Mouse (Mus musculus) embryonic facial prominence, embryonic 10.5 days (tissue): ENCODE measurements at regions not wholly inside any gene's neighbourhood (a gene's known extent, or its start where the extent isn't known, plus 50 kb on each side); places are given as distances from the start of the nearest gene placed in this dataset.
A peak's percentile ranks its signal among the peaks of the same experiment; 100 is the strongest.

Experiments used
- DNase-seq: peaks from one replicate; pipeline ENCODE4 v3.0.0-alpha.2; 2017; ENCODE audit warnings: low spot score
- H3K27ac ChIP-seq: fragments of 300-500 bp; sonication (generic); replicated peaks from 2 replicates; pipeline ENCODE4 v1.5.1; 2016; ENCODE audit warnings: mild to moderate bottlenecking
- H3K27me3 ChIP-seq: fragments of 300-500 bp; sonication (generic); replicated peaks from 2 replicates; pipeline ENCODE4 v1.6.1; 2016; ENCODE audit warnings: low read depth, mild to moderate bottlenecking; ENCODE audit not compliant: poor library complexity, severe bottlenecking
- H3K36me3 ChIP-seq: fragments of 300-500 bp; sonication (generic); replicated peaks from 2 replicates; pipeline ENCODE4 v1.6.1; 2016; ENCODE audit warnings: mild to moderate bottlenecking, moderate library complexity
- H3K4me1 ChIP-seq: fragments of 300-500 bp; sonication (generic); 2 replicates; pipeline ENCODE4 v1.6.1; 2016
- H3K4me3 ChIP-seq: fragments of 300-500 bp; sonication (generic); 2 replicates; pipeline ENCODE4 v1.5.1; 2016; ENCODE audit warnings: mild to moderate bottlenecking, moderate library complexity
- H3K9me3 ChIP-seq: fragments of 300-500 bp; sonication (generic); 2 replicates; pipeline ENCODE4 v1.6.1; 2016; ENCODE audit warnings: mild to moderate bottlenecking
- WGBS: fragments of 180-500 bp; shearing (Covaris S2); methylation state at CpG from one replicate; pipeline ENCODE4 v1.1.7; 2016; 5-methylcytosine and 5-hydroxymethylcytosine counted together

DNA sequence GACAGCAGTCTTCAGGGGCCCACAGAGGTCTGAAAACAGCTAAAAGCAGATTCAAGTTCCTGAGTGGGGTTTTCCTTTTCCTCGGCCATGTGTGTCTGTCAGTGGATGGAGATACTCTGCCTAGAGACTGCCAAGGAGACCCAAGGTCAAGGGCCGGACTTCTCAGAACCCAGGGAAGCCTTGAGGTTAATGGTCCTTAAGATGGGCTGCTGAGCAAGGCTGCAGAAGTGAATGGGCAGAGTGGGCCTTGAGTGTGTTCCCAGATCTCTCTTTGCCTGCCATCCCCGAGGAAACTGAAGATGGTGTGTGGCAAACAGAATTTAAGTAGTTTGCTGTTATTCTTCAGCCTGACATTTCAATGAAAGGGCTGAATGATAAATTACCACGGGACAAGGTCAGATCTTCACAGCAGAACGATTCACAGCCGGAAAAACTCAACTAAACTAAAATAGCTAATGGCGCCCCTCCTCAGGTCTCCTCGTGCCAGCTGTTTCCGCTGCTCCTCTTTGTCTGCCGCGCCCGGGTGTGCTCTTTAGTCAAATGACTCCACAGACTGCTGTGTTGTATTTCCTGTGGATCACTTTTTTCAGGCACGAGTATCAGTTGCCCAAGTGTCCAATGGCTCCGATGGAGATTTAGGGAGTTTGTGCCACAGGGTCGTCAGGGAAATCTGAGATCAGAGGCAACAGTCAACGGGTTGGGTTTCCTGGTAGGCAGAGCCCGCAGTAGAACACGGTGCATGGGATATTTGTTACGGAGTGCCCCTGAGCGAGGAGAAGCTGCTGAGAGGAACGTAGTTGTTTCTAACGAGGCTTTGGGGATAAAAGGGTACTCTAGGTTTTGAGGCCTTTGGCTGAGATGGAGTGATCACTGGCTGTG lies 93.5 kb upstream of the Tut7 start:
- 82% methylated on average over 22 of the region's 22 CpGs for WGBS
- peak overlapping the region; percentile 30; the same call in 1 of the 2 replicates for H3K27ac ChIP-seq
- H3K9me3 ChIP-seq, result no peaks in the 10 kb centered on the region
- DNase-seq, result no peak
- H3K4me1 ChIP-seq, result peaks cover 11% of the 10 kb centered on the region
- no peaks in the 10 kb centered on the region for H3K27me3 ChIP-seq
- H3K36me3 ChIP-seq, result no peaks in the 10 kb centered on the region
- no peak overlapping the region for H3K4me3 ChIP-seq

DNA sequence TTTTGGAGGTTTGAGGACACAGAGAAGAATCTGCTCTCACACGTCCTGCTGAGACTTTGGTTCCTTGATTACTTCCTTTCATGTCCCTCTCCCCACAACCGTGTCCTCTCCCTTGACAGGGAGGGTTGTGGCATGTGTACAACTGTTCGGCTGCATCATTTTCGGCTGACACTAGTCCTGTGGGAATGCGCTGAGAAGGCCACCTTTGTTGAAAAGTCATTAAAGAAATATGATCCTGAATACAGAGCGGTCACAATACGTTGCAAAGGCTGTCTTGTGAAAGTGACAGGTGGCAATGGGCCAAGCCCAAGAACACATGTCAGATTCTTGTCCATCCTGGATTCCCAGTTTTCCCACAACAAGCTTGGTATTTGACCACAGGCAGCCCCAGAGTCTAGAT lies 92.8 kb upstream of the Tut7 start:
- H3K4me3 ChIP-seq, result no peak overlapping the region
- no peaks in the 10 kb centered on the region for H3K27me3 ChIP-seq
- no peaks in the 10 kb centered on the region for H3K36me3 ChIP-seq
- peaks cover 12% of the 10 kb centered on the region for H3K4me1 ChIP-seq
- 75% methylated on average over 7 of the region's 7 CpGs for WGBS
- no peak overlapping the region for H3K27ac ChIP-seq
- DNase-seq, result no peak
- no peaks in the 10 kb centered on the region for H3K9me3 ChIP-seq

DNA sequence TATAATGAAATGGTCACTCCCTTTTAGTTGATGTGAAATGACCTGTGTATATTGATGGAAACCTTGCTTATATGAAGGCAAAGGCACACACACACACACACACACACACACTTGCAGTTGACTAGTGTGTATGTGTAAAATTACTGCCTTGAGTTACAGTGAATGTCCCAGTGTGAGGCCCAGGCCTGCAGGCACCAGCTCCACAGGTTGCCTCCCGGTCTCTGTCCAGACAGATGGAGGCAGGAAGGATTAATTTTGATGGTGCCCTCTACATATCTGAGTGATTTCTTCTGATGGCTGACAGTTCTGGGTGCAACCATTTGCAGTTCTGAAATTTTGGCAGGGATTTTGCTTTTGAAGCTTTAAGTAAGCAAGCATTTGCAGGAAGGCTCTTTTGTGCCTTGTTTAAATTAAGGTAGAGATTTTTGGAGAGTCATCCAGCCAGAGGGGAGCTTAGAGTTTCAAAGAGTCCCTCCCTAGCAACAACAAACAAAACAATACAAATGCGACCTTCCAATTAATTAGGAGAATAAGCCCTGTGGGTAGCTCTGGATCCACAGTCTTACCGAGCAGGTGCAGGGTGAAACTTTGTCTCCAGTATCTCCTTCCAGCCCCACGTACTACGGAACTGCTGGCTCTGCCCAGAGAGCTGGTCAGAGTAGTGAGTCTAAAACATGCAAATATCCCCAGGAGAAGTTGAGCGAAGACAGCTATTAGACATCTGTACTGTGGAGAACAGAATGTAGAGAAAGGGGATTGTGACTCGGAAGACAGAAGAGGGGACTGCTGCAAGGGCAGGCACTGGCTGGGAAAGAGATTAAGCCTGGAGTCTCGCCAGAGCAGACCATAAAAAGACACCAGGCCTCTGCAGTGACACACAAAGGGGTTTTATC lies 87.5 kb upstream of the Tut7 start:
- Histone ChIP-seq H3K27ac (no peak overlapping the region), H3K9me3 (peaks cover 10% of the 10 kb centered on the region; the same call in 1 of the 2 replicates), H3K27me3 (no peaks in the 10 kb centered on the region), H3K36me3 (no peaks in the 10 kb centered on the region), H3K4me1 (peaks cover 19% of the 10 kb centered on the region), H3K4me3 (no peak overlapping the region)
- WGBS, result 31% methylated on average over 8 of the region's 8 CpGs
- no peak for DNase-seq

DNA sequence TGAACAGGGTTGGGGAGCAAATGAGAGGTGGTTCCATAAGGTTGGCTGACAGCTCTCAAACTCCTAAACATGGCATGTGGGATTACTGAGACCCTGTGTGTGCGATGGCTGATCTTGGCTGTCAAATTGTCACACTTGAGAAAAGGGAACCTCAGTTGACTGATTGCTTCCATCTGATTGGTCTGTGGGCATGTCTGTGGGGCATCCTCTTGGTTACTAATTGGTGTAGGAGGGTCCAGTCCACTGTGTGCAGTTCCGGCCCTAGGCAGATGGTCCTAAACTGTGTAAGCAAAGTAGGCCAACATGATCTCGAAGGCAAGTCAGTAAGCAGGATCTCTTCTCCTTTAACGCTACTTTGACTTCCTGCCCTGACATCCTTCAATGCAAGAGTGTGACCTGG lies 86.5 kb upstream of the Tut7 start:
- Histone ChIP-seq H3K27ac (no peak overlapping the region), H3K4me1 (peaks cover 23% of the 10 kb centered on the region), H3K4me3 (no peak overlapping the region), H3K27me3 (no peaks in the 10 kb centered on the region), H3K36me3 (no peaks in the 10 kb centered on the region), H3K9me3 (peaks cover 10% of the 10 kb centered on the region; the same call in 1 of the 2 replicates)
- 80% methylated on average over 4 of the region's 4 CpGs for WGBS
- no peak for DNase-seq

DNA sequence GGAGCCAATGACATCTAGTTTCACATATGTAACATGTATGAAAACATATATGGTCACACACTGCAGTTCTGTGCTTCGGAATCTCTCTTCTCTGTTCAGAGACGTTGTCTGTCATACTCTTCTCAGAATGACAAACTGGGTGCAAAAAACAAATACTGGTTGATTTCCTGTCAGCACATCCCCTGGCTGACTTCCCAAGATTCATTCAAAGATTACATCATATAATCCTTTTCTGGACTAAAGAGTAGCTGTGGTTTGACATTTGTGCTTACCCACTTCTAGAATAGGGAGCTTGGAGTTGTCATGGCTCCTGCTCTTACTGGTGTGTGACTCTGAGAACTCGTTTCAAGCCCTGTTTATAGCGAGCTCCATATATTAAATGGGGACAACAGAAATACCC lies 85.8 kb upstream of the Tut7 start:
- peaks cover 10% of the 10 kb centered on the region; the same call in 1 of the 2 replicates for H3K9me3 ChIP-seq
- H3K27me3 ChIP-seq, result no peaks in the 10 kb centered on the region
- H3K36me3 ChIP-seq, result no peaks in the 10 kb centered on the region
- peaks cover 23% of the 10 kb centered on the region for H3K4me1 ChIP-seq
- 93% methylated on average over 4 of the region's 4 CpGs for WGBS
- DNase-seq, result no peak
- no peak overlapping the region for H3K27ac ChIP-seq
- no peak overlapping the region for H3K4me3 ChIP-seq

DNA sequence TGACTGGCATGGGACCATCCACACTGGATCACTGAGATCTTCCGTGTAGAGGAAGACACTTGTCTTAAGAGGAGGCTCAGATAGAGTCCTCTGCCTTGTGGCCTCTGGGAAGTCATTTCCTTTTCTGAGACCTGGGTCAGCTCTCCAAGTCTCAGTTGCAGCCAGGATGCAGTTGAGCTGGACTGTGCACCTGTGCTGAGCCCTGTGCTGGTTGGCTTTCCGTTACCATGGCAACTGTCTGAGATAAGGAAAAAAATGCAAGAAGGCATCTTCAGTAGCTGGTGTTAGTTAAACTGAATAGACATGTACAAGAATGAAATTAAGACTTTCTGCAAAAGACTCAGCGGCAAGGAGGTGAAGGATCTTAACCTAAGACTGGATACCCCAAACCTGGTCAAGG lies 82.5 kb upstream of the Tut7 start:
- no peak for DNase-seq
- Histone ChIP-seq H3K36me3 (no peaks in the 10 kb centered on the region), H3K4me3 (no peak overlapping the region), H3K27ac (no peak overlapping the region), H3K27me3 (no peaks in the 10 kb centered on the region), H3K9me3 (peaks cover 10% of the 10 kb centered on the region; the same call in 1 of the 2 replicates), H3K4me1 (peaks cover 18% of the 10 kb centered on the region)
- WGBS, result 89% methylated on average over 3 of the region's 3 CpGs

DNA sequence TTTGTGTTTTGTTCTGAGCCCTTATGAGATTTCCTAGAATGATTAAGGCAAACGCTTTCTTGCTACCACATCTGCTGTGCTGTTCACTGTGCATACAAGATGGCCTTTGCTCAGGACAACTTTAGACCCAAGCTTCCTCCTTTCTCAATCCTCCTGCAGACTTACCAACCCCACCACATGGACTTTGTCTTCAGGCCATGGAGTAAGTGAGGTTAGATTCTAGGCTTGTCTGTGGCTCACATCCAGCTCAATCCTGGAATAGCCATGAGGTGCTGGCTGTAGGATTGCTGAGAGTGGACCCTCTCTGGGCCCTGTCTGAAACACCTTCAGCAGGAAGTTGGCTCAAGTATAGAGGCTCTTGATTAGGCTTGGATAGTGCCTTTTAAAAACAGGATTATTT lies 81.5 kb upstream of the Tut7 start:
- Histone ChIP-seq H3K36me3 (no peaks in the 10 kb centered on the region), H3K9me3 (peaks cover 10% of the 10 kb centered on the region; the same call in 1 of the 2 replicates), H3K27me3 (no peaks in the 10 kb centered on the region), H3K4me3 (no peak overlapping the region), H3K27ac (no peak overlapping the region), H3K4me1 (peaks cover 17% of the 10 kb centered on the region)
- DNase-seq, result no peak
- WGBS, result 89% methylated on average over 1 of the region's 1 CpGs

DNA sequence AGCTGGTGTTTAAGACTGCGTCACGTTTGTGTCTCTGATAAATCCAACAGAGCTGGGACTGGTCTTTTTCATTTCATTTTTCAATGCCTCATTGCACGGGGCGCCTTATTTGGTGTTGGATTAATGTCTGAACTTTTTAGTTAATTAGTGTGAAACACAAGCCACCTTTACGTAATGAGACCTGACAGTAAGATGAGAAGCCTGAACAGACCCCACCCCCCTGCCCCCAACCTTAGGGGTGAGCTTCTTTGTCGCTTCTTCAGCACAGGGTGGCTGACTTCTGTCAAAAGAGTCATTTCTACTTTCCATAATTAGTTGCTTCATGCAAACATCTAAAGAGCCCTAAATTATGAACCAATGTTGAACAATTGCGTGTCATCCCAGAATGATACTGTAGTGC lies 76.6 kb upstream of the Tut7 start:
- no peak for DNase-seq
- WGBS, result 59% methylated on average over 7 of the region's 7 CpGs

DNA sequence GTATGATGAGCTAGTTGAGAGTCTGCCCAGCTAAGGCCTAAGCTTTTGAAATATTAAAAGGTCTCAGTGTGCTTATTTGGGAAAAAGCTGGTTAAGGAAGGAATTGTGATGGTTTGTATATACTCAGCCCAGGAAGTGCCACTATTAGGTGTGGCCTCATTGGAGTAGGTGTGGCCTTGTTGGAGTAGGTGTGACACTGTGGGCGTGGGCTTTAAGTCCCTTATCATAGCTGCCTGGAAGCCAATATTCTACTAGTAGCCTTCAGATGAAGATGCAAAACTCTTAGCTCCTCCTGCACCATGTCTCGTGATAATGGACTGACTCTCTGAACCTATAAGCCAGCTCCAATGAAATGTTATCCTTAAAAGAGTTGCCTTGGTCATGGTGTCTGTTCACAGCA lies 72.8 kb upstream of the Tut7 start:
- Histone ChIP-seq H3K27ac (no peak overlapping the region), H3K36me3 (no peaks in the 10 kb centered on the region), H3K27me3 (peaks cover 12% of the 10 kb centered on the region), H3K9me3 (no peaks in the 10 kb centered on the region), H3K4me3 (no peak overlapping the region), H3K4me1 (peaks cover 38% of the 10 kb centered on the region)
- WGBS, result 97% methylated on average over 2 of the region's 2 CpGs
- DNase-seq, result no peak

More for the DNA sequence above, 76.6 kb upstream of the Tut7 start:
- H3K9me3 ChIP-seq, result no peaks in the 10 kb centered on the region
- no peaks in the 10 kb centered on the region; the same call in 1 of the 2 replicates for H3K27me3 ChIP-seq
- no peaks in the 10 kb centered on the region for H3K36me3 ChIP-seq
- H3K4me1 ChIP-seq, result peaks cover 19% of the 10 kb centered on the region
- H3K27ac ChIP-seq, result no peak overlapping the region
- no peak overlapping the region for H3K4me3 ChIP-seq

DNA sequence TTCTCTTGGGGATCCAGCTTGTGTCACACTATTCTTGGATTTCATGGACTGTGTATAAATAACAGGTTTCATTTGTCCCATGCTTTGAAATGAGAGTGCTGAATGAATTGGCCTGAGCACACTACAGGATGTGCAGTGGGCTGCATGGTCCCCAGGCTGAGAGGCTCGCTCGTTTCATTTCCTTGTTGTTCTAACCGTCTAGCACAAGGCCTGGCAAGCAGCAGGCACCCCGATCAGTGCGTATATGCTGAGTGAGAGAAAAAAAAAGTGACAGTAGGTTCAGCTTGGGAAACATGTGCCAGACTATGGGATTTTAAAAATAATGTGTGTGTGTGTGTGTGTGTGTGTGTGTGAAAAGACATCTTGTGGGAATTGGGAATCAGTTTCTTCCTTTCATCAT lies 71.1 kb upstream of the Tut7 start:
- DNase-seq, result no peak
- Histone ChIP-seq H3K36me3 (no peaks in the 10 kb centered on the region), H3K27ac (no peak overlapping the region), H3K27me3 (peaks cover 12% of the 10 kb centered on the region), H3K4me1 (peaks cover 37% of the 10 kb centered on the region), H3K9me3 (no peaks in the 10 kb centered on the region), H3K4me3 (no peak overlapping the region)
- WGBS, result 57% methylated on average over 5 of the region's 5 CpGs

DNA sequence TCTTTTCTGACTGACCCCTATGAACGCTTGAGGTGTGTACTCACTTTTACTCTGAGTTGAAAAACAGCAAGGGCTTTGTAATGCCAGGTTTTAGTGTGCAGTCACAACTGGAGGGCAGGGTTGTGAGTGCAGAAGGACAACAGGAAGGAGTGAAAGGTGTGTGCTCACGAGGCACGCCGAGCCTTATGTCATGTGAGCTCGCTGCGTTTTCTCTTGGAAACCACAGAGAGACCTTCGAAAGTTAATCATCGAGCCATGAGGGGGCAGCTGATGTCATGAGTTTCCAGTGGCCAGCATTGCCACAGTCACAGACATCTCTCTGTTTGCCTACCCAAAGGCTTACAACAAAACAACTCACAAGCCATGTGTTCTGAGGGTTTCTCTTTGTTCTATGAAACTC lies 70.0 kb upstream of the Tut7 start:
- no peaks in the 10 kb centered on the region for H3K36me3 ChIP-seq
- H3K27me3 ChIP-seq, result peaks cover 12% of the 10 kb centered on the region
- H3K9me3 ChIP-seq, result no peaks in the 10 kb centered on the region
- H3K27ac ChIP-seq, result no peak overlapping the region; the same call in 1 of the 2 replicates
- DNase-seq, result no peak
- H3K4me1 ChIP-seq, result peaks cover 40% of the 10 kb centered on the region
- 64% methylated on average over 8 of the region's 8 CpGs for WGBS
- H3K4me3 ChIP-seq, result no peak overlapping the region

DNA sequence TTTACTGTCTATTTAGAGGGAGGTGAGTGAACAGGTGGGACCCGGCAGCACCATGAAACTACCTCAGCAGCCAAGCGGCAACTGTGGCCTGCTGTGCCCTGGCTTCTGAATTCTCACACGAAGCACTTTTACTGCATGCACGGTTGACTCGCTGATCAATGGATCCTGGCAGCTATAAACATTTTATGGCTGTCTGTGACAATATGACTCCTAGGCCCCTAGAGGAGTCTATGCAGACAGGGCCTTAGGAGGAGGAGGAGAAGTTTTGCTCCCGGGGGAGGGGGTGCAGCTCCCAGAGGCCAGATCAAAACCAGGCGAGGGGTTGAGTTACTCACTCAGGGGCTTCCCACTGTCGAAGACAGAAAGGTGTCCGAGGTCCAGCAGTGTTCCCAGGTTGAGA lies 69.4 kb upstream of the Tut7 start:
- H3K27me3 ChIP-seq, result peaks cover 12% of the 10 kb centered on the region; the same call in 1 of the 2 replicates
- H3K9me3 ChIP-seq, result no peaks in the 10 kb centered on the region
- 52% methylated on average over 9 of the region's 9 CpGs for WGBS
- no peaks in the 10 kb centered on the region for H3K36me3 ChIP-seq
- H3K4me3 ChIP-seq, result no peak overlapping the region
- H3K4me1 ChIP-seq, result peaks cover 45% of the 10 kb centered on the region
- H3K27ac ChIP-seq, result 0 out of 2 replicates have a peak overlapping the region, but pooled peaks have one; percentile 42
- no peak for DNase-seq
